Mouse (Mus musculus) myocyte (in vitro differentiated cells): ENCODE measurements around the gene Pax2. TPM values are rescaled to one million over a fixed set of nuclear protein-coding genes. Genes with fewer than 3 reads are reported as not detected.

Experiments
- H3K27me3 ChIP-seq: one replicate; pipeline ENCODE4 v1.6.1; 2011; ENCODE audit not compliant: control insufficient read depth, insufficient read depth, insufficient read length
- H3K36me3 ChIP-seq: one replicate; pipeline ENCODE4 v1.6.1; 2011; ENCODE audit not compliant: control insufficient read depth, insufficient read depth
- H3K4me2 ChIP-seq: one replicate; pipeline ENCODE4 v1.6.1; 2011; ENCODE audit warnings: low read depth, control low read depth
- H3K4me3 ChIP-seq: one replicate; pipeline ENCODE4 v1.5.1; 2011; ENCODE audit warnings: mild to moderate bottlenecking, control low read depth, moderate library complexity
- H3K79me2 ChIP-seq: one replicate; pipeline ENCODE4 v1.6.1; 2011; ENCODE audit not compliant: control insufficient read depth, insufficient read depth
- H3ac ChIP-seq: one replicate; pipeline ENCODE4 v1.6.1; 2011; ENCODE audit not compliant: control insufficient read depth, insufficient read length
- CEBPB ChIP-seq: IDR thresholded peaks from 2 replicates; pipeline ENCODE4 v1.6.1; 2011; ENCODE audit warnings: mild to moderate bottlenecking, moderate library complexity; ENCODE audit not compliant: poor library complexity, insufficient read depth, severe bottlenecking
- E2F4 ChIP-seq: IDR thresholded peaks from one replicate; pipeline ENCODE4 v1.6.1; 2011; ENCODE audit warnings: mild to moderate bottlenecking, control low read depth, moderate library complexity; ENCODE audit not compliant: insufficient read depth
- MAX ChIP-seq: IDR thresholded peaks from one replicate; pipeline ENCODE4 v1.6.1; 2011; ENCODE audit warnings: low read depth, mild to moderate bottlenecking, control low read depth
- MYOD1 ChIP-seq, 3 experiments: IDR thresholded peaks; one replicate each; pipeline ENCODE4 v1.6.1; 2011; ENCODE audit warnings: control low read depth in 2 of 3, low read depth in 2 of 3, mild to moderate bottlenecking in 2 of 3, moderate library complexity in 1 of 3; ENCODE audit not compliant: insufficient read length in 2 of 3, control insufficient read depth in 1 of 3
- MYOG ChIP-seq, 3 experiments: IDR thresholded peaks; one replicate each; pipeline ENCODE4 v1.6.1; 2011; ENCODE audit warnings: control low read depth in 2 of 3, low read depth in 2 of 3, mild to moderate bottlenecking in 2 of 3; ENCODE audit not compliant: insufficient read length in 2 of 3, control insufficient read depth in 1 of 3, insufficient read depth in 1 of 3
- POLR2A ChIP-seq: IDR thresholded peaks from one replicate; pipeline ENCODE4 v1.6.1; 2011; ENCODE audit warnings: low read depth, mild to moderate bottlenecking, control low read depth, moderate library complexity; ENCODE audit not compliant: insufficient read length
- POLR2AphosphoS2 ChIP-seq: IDR thresholded peaks from one replicate; pipeline ENCODE4 v1.6.1; 2011; ENCODE audit warnings: low read depth, control low read depth; ENCODE audit not compliant: insufficient read length
- REST ChIP-seq: IDR thresholded peaks from one replicate; pipeline ENCODE4 v1.6.1; 2011; ENCODE audit warnings: mild to moderate bottlenecking, control low read depth, moderate library complexity; ENCODE audit not compliant: insufficient read depth, insufficient read length
- SRF ChIP-seq: IDR thresholded peaks from one replicate; pipeline ENCODE4 v1.6.1; 2011; ENCODE audit warnings: low read depth; ENCODE audit not compliant: control insufficient read depth, insufficient read length
- TCF12 ChIP-seq: IDR thresholded peaks from one replicate; pipeline ENCODE4 v1.6.1; 2011; ENCODE audit warnings: mild to moderate bottlenecking, control low read depth; ENCODE audit not compliant: poor library complexity, insufficient read depth, severe bottlenecking
- TCF3 ChIP-seq: IDR thresholded peaks from one replicate; pipeline ENCODE4 v1.6.1; 2011; ENCODE audit warnings: low read depth, control low read depth; ENCODE audit not compliant: insufficient read length
- USF1 ChIP-seq: IDR thresholded peaks from one replicate; pipeline ENCODE4 v1.6.1; 2011; ENCODE audit warnings: low read depth, mild to moderate bottlenecking, control low read depth, moderate library complexity
- polyA plus RNA-seq: library from polyadenylated mRNA; unstranded; fragments of >200 nt; fragmentation: generic; extraction: Trizol; gene quantifications from one replicate; pipeline ENCODE4 v1.2.1, GENCODE M21; 2012; ENCODE audit warnings: missing spikeins

Gene Pax2
- polyA plus RNA-seq, 1 experiment: not detected

DNA sequence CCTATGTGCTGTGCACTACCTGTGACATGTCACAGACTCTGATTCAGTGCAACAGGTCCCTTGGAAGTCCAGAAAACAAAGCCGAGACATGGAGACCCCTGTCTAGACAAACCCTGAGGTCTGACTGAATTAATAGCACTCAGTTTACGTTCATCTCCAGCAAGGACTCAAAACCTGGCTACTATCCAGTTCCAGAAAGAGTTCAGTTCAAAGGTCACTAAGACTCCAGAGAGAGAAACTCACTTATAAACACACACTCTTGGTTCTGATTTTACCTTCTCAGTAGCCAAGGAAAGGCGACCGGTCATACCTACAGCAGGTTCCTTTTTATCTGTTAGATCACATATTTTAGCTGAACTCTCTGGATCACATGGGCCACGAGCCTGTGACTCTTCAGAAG, 43.3 kb downstream of the Pax2 start:
- H3K79me2 ChIP-seq: no peaks in the 10 kb centered on the region
- no peak overlapping the region for H3K4me3 ChIP-seq
- no peak for TF ChIP-seq E2F4
- TF ChIP-seq POLR2A: no peak
- no peak for TF ChIP-seq SRF
- no peak for TF ChIP-seq TCF3
- TF ChIP-seq TCF12: no peak
- no peak for TF ChIP-seq POLR2AphosphoS2
- TF ChIP-seq MYOG (IDR thresholded peaks at IDR 0.05; ENCODE audit: control insufficient read depth in 1 of 3, insufficient read depth in 1 of 3, insufficient read length in 2 of 3, low read depth in 2 of 3): no peak
- no peak for TF ChIP-seq CEBPB
- TF ChIP-seq REST: no peak
- no peak for TF ChIP-seq MAX
- no peak for TF ChIP-seq MYOD1 (IDR thresholded peaks at IDR 0.05; ENCODE audit: control insufficient read depth in 1 of 3, insufficient read length in 2 of 3, low read depth in 2 of 3)
- no peak for TF ChIP-seq USF1
- no peak overlapping the region for H3K4me2 ChIP-seq
- H3K27me3 ChIP-seq: peaks cover 67% of the 10 kb centered on the region
- no peak overlapping the region for H3ac ChIP-seq
- H3K36me3 ChIP-seq: no peaks in the 10 kb centered on the region

DNA sequence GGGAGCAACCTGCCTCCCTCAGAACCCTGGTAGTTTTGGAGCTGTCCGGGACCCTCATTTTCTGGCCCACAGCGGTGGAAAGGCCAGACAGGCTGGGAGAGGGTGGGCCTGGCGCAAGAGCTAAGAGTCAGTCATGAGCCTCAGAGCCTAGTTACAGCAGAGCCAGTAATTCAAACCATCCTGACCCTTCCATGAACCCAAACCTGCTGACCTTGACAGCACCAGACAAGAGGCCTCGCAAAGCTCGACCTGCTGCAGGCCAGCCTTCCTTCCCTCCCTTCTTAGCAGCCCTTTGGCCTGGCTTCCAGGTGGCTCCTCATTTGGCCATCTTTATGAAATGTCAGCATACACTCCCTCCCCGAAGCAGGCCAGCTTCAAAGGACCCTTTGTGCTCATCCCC, 44.5 kb downstream of the Pax2 start:
- no peaks in the 10 kb centered on the region for H3K79me2 ChIP-seq
- no peak overlapping the region for H3K4me3 ChIP-seq
- no peak for TF ChIP-seq MAX
- no peak for TF ChIP-seq MYOG (IDR thresholded peaks at IDR 0.05; ENCODE audit: control insufficient read depth in 1 of 3, insufficient read depth in 1 of 3, insufficient read length in 2 of 3, low read depth in 2 of 3)
- TF ChIP-seq SRF: no peak
- TF ChIP-seq TCF12: no peak
- TF ChIP-seq REST: no peak
- TF ChIP-seq CEBPB: no peak
- TF ChIP-seq POLR2AphosphoS2: no peak
- no peak for TF ChIP-seq POLR2A
- H3K4me2 ChIP-seq: no peak overlapping the region
- H3K27me3 ChIP-seq: peaks cover 75% of the 10 kb centered on the region
- H3K36me3 ChIP-seq: no peaks in the 10 kb centered on the region
- no peak overlapping the region for H3ac ChIP-seq

DNA sequence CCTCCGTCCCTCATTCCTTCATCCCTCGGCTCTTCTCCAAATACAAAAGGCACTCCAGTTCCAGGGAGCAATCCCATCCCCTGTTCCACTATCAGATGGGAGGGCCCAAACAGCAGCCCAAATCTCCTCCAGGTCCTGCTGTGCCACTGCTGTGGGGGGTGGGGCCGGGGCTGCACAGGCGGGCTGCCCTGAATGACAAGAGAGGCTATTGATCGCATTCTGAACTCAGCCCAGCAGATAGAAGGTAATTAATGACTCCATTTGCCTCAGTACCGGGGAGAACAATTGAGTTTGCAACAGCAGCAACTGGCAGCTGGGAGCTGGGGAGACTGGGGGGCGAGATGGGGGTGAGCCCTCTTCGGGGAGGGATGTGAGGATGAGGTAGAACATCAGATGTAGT, 52.9 kb downstream of the Pax2 start:
- Histone ChIP-seq H3K4me3 (no peak overlapping the region), H3K79me2 (no peaks in the 10 kb centered on the region), H3K36me3 (no peaks in the 10 kb centered on the region), H3ac (no peak overlapping the region), H3K27me3 (peaks cover 78% of the 10 kb centered on the region), H3K4me2 (no peak overlapping the region)
- TF ChIP-seq USF1 (no peak), TCF3 (no peak), E2F4 (no peak), CEBPB (no peak), SRF (no peak)

DNA sequence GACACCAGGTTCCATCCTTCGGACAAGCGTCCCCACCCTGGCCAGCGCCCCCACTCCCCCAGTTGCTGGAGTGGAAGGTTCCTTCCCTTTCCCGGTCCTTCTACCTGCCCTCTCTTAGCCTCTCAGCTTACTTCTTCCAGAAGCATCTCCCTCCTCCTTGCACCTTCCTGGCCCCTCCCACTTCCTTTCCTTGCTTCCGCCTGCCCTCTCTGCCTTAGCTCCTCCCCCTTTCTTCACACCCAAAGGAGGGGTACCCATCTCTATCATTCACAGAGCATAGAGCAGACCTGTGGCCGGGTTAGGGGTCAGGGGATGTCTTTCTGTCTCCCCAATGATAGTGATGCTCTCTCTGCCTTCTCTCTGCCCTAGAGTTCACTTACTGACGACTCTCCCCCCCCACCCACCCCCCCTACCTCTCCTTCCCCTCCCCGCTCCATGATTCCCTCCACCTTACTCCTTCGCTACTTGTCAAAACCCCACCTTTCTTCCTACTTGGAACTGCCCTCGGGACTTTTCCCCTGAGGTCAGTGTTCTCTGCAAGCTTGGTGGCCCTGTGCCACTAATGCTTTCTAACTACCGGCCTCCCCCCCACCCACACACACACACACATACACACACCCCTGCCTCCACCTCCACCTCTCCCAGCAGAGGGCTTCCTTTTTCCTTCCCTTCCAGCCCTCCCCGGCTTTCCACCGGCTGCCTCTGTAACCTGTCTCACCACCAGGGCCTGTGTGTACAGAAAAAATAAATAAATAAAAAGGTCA, 57.0 kb downstream of the Pax2 start:
- Histone ChIP-seq H3K36me3 (no peaks in the 10 kb centered on the region), H3K4me3 (no peak overlapping the region), H3K4me2 (no peak overlapping the region), H3ac (no peak overlapping the region), H3K27me3 (peaks cover 91% of the 10 kb centered on the region), H3K79me2 (no peaks in the 10 kb centered on the region)
- TF ChIP-seq MAX: no peak
- no peak for TF ChIP-seq SRF
- TF ChIP-seq TCF3: no peak
- no peak for TF ChIP-seq REST
- TF ChIP-seq TCF12: no peak
- TF ChIP-seq POLR2AphosphoS2: no peak
- TF ChIP-seq MYOG (IDR thresholded peaks at IDR 0.05; ENCODE audit: control insufficient read depth in 1 of 3, insufficient read depth in 1 of 3, insufficient read length in 2 of 3, low read depth in 2 of 3): no peak

GRCm38 (mm10) chr19:44815111-44815510, 59.3 kb downstream of the Pax2 start:
- no peak overlapping the region for H3K4me2 ChIP-seq

More at GRCm38 (mm10) chr19:44815111-44815510, 59.3 kb downstream of the Pax2 start:
- no peaks in the 10 kb centered on the region for H3K36me3 ChIP-seq
- H3K79me2 ChIP-seq: no peaks in the 10 kb centered on the region
- H3K27me3 ChIP-seq: peaks cover 92% of the 10 kb centered on the region
- no peak overlapping the region for H3ac ChIP-seq
- TF ChIP-seq TCF12 (no peak), POLR2AphosphoS2 (no peak), E2F4 (no peak), CEBPB (no peak), POLR2A (no peak), MYOD1 (IDR thresholded peaks at IDR 0.05; ENCODE audit: control insufficient read depth in 1 of 3, insufficient read length in 2 of 3, low read depth in 2 of 3) (no peak), USF1 (no peak), MYOG (IDR thresholded peaks at IDR 0.05; ENCODE audit: control insufficient read depth in 1 of 3, insufficient read depth in 1 of 3, insufficient read length in 2 of 3, low read depth in 2 of 3) (no peak), SRF (no peak), TCF3 (no peak)
- H3K4me3 ChIP-seq: no peak overlapping the region
